Mouse (Mus musculus) ES-E14 (cell line): ENCODE measurements at regions not wholly inside any gene's neighbourhood (a gene's known extent, or its start where the extent isn't known, plus 50 kb on each side); places are given as distances from the start of the nearest gene placed in this dataset.

Experiments used
- DNase-seq: peaks from one replicate; pipeline ENCODE4 v3.0.0-alpha.2; 2013; ENCODE audit warnings: low read depth, low spot score
- H3K27ac ChIP-seq: 2 replicates; pipeline ENCODE4 v1.5.1; 2012; ENCODE audit warnings: low read depth, mild to moderate bottlenecking, low read length, moderate library complexity, mixed read lengths; ENCODE audit not compliant: poor library complexity, insufficient read depth, severe bottlenecking
- H3K36me3 ChIP-seq: 2 replicates; pipeline ENCODE4 v1.6.1; 2012; ENCODE audit warnings: mild to moderate bottlenecking, low read length, moderate library complexity, mixed read lengths; ENCODE audit not compliant: control insufficient read depth, poor library complexity, insufficient read depth, severe bottlenecking
- H3K4me1 ChIP-seq, 2 experiments: fragments of 150-350 bp in 1 of 2; sonication (generic) in 1 of 2; 2 replicates each; pipeline ENCODE4 v1.6.1; 2012; ENCODE audit warnings: low read length in 2 of 2, mild to moderate bottlenecking in 1 of 2, mixed read lengths in 1 of 2; ENCODE audit not compliant: control insufficient read depth in 2 of 2, insufficient read depth in 2 of 2, poor library complexity in 1 of 2
- H3K4me3 ChIP-seq, 2 experiments: fragments of 150-350 bp in 1 of 2; sonication (generic) in 1 of 2; 2 replicates each; pipeline ENCODE4 v1.5.1; 2012; ENCODE audit warnings: low read length in 2 of 2, low read depth in 1 of 2, mild to moderate bottlenecking in 1 of 2, mixed read lengths in 1 of 2; ENCODE audit not compliant: insufficient read depth in 1 of 2, poor library complexity in 1 of 2, severe bottlenecking in 1 of 2
- H3K9ac ChIP-seq: 2 replicates; pipeline ENCODE4 v1.6.1; 2012; ENCODE audit warnings: low read depth, mild to moderate bottlenecking, low read length, mixed read lengths; ENCODE audit not compliant: poor library complexity, insufficient read depth, severe bottlenecking
- H3K9me3 ChIP-seq: fragments of 150-350 bp; sonication (generic); 2 replicates; pipeline ENCODE4 v1.6.1; 2012; ENCODE audit warnings: low read depth, mild to moderate bottlenecking, low read length; ENCODE audit not compliant: control insufficient read depth, insufficient read depth
- CHD2 ChIP-seq: IDR thresholded peaks from 2 replicates; pipeline ENCODE4 v1.6.1; 2014; ENCODE audit warnings: mild to moderate bottlenecking, low read depth, low read length, inconsistent platforms
- HCFC1 ChIP-seq: IDR thresholded peaks from 2 replicates; pipeline ENCODE4 v1.6.1; 2012; ENCODE audit warnings: low read length, inconsistent platforms, borderline replicate concordance; ENCODE audit not compliant: insufficient read depth
- MAFK ChIP-seq: IDR thresholded peaks from 2 replicates; pipeline ENCODE4 v1.6.1; 2014; ENCODE audit warnings: mild to moderate bottlenecking, low read depth, low read length, inconsistent platforms; ENCODE audit not compliant: insufficient read depth
- ZC3H11A ChIP-seq: IDR thresholded peaks from 2 replicates; pipeline ENCODE4 v1.6.1; 2012; ENCODE audit warnings: low read depth, mild to moderate bottlenecking, inconsistent platforms, low read length, borderline replicate concordance
- ZNF384 ChIP-seq: IDR thresholded peaks from 2 replicates; pipeline ENCODE4 v1.6.1; 2012; ENCODE audit warnings: low read depth, low read length, inconsistent platforms
- in situ Hi-C, 2 experiments: fragments of 600-800 bp; cut with MboI; formaldehyde crosslinking; loops; one replicate each; pipeline ENCODE4 v1.15.1; 2025; ENCODE audit warnings: low sequenced_read_pairs in 2 of 2, inconsistent platforms in 1 of 2; ENCODE audit not compliant: unreplicated experiment in 2 of 2

- H3K36me3 ChIP-seq: no peaks in the 10 kb centered on the region
- no peak overlapping the region for H3K4me3 ChIP-seq
- no peaks in the 10 kb centered on the region for H3K4me1 ChIP-seq
- in situ Hi-C loops: no loop called here
- TF ChIP-seq HCFC1: no peak
- TF ChIP-seq ZC3H11A: no peak
- no peak for TF ChIP-seq ZNF384
- TF ChIP-seq MAFK: no peak
- TF ChIP-seq CHD2: no peak
- DNase-seq: no peak
- no peaks in the 10 kb centered on the region for H3K9me3 ChIP-seq
- no peak overlapping the region for H3K27ac ChIP-seq
- no peak overlapping the region for H3K9ac ChIP-seq
Observed at GRCm38 (mm10) chr4:31672842-31673171, 291.1 kb upstream of the Map3k7 start.

GRCm38 (mm10) chr4:31679007-31679590 is 284.8 kb upstream of the Map3k7 start:
- TF ChIP-seq MAFK: no peak
- no peak for TF ChIP-seq CHD2
- TF ChIP-seq ZC3H11A: no peak
- no peak for TF ChIP-seq HCFC1
- TF ChIP-seq ZNF384: no peak
- Histone ChIP-seq H3K36me3 (no peaks in the 10 kb centered on the region), H3K27ac (no peak overlapping the region), H3K4me3 (no peak overlapping the region), H3K4me1 (no peaks in the 10 kb centered on the region), H3K9ac (no peak overlapping the region), H3K9me3 (no peaks in the 10 kb centered on the region)
- in situ Hi-C loops: no loop called here
- DNase-seq: no peak

- Histone ChIP-seq H3K27ac (no peak overlapping the region), H3K4me1 (no peaks in the 10 kb centered on the region), H3K36me3 (no peaks in the 10 kb centered on the region), H3K9me3 (no peaks in the 10 kb centered on the region), H3K9ac (no peak overlapping the region), H3K4me3 (no peak overlapping the region)
- DNase-seq: no peak
- in situ Hi-C loops: no loop called here
- TF ChIP-seq HCFC1: no peak
- TF ChIP-seq MAFK: no peak
- TF ChIP-seq ZNF384: no peak
- TF ChIP-seq CHD2: no peak
- no peak for TF ChIP-seq ZC3H11A
Observed at GRCm38 (mm10) chr4:31680958-31681357, 282.9 kb upstream of the Map3k7 start.

- Histone ChIP-seq H3K4me3 (no peak overlapping the region), H3K9ac (no peak overlapping the region), H3K9me3 (no peaks in the 10 kb centered on the region), H3K36me3 (no peaks in the 10 kb centered on the region), H3K27ac (no peak overlapping the region), H3K4me1 (no peaks in the 10 kb centered on the region)
- in situ Hi-C loops: no loop called here
- TF ChIP-seq CHD2: no peak
- no peak for TF ChIP-seq ZNF384
- no peak for TF ChIP-seq MAFK
- no peak for TF ChIP-seq HCFC1
- no peak for TF ChIP-seq ZC3H11A
- no peak for DNase-seq
Observed at GRCm38 (mm10) chr4:31689083-31689482, 274.8 kb upstream of the Map3k7 start.

- Histone ChIP-seq H3K4me3 (no peak overlapping the region), H3K9ac (no peak overlapping the region), H3K4me1 (no peaks in the 10 kb centered on the region), H3K27ac (no peak overlapping the region), H3K36me3 (no peaks in the 10 kb centered on the region), H3K9me3 (no peaks in the 10 kb centered on the region)
- DNase-seq: no peak
- TF ChIP-seq MAFK: no peak
- no peak for TF ChIP-seq CHD2
- no peak for TF ChIP-seq HCFC1
- TF ChIP-seq ZNF384: no peak
- TF ChIP-seq ZC3H11A: no peak
- in situ Hi-C loops: no loop called here
Observed at GRCm38 (mm10) chr4:31697769-31698505, 266.0 kb upstream of the Map3k7 start.
